Mouse (Mus musculus): ENCODE data around the gene Ryr1. TPM values are rescaled to one million over a fixed set of nuclear protein-coding genes. Genes with fewer than 3 reads are reported as not detected.

The Ryr1 gene
- polyA plus RNA-seq, 1 experiment, result 1.1 TPM

DNA sequence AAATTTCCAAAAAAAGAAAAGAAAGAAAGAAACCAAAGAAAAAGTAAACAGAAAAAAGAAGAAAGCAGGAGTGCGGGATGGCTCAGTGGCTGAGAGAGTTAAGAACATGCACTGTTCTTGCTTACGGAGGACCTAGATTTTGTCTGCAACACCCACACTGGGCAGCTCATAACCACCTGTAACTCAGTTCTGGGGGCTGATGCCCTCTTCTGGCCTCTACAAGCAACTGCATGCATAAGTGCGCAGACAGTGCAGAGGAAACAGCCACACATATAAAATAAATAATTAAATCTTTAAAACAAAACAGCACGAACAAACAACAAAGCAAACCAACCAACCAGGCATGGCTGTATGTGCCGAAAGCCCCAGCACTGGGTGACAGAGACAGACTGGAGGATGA, 92.3 kb downstream of the Ryr1 start:
- TF ChIP-seq CTCF (IDR thresholded peaks at IDR 0.05; ENCODE audit: control insufficient read depth, insufficient read depth, insufficient replicate concordance, low read depth, low read length) (peak; percentile 18; the same call in 1 of the 2 replicates), POLR2A (IDR thresholded peaks at IDR 0.05; ENCODE audit: control insufficient read depth, low read depth, low read length) (no peak)

DNA sequence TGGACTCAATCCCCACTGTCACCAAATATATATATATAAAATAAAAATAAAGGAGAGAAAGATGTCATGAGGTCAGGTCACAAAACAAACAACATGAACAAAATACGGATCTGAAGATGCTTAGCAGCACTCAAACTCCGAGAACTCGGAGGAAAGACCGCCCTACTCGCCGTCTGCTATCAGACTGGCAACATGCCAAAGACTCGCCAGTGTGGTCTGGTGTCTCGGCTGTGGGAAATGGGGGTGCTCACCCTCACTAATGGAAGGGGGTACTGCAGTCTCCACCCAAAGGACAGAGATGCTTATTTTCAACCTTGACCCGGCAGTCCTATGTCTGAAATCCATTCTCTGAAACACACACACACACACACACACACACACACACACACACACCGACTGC, 93.3 kb downstream of the Ryr1 start:
- no peak for TF ChIP-seq CTCF (IDR thresholded peaks at IDR 0.05; ENCODE audit: control insufficient read depth, insufficient read depth, insufficient replicate concordance, low read depth, low read length)
- TF ChIP-seq POLR2A (IDR thresholded peaks at IDR 0.05; ENCODE audit: control insufficient read depth, low read depth, low read length), result no peak
- Histone ChIP-seq H3K4me3 (ENCODE audit: control insufficient read depth, low read depth, low read length) (no peak overlapping the region), H3K27ac (ENCODE audit: control insufficient read depth, insufficient read depth, low read depth, low read length) (no peak overlapping the region), H3K27me3 (ENCODE audit: control insufficient read depth, insufficient read depth, low read length) (no peaks in the 10 kb centered on the region), H3K4me1 (ENCODE audit: control insufficient read depth, insufficient read depth, low read length) (no peaks in the 10 kb centered on the region; the same call in 1 of the 2 replicates), H3K36me3 (ENCODE audit: control insufficient read depth, insufficient read depth, low read length) (no peaks in the 10 kb centered on the region)

More for the DNA sequence above, 92.3 kb downstream of the Ryr1 start:
- H3K4me1 ChIP-seq (ENCODE audit: control insufficient read depth, insufficient read depth, low read length), result no peaks in the 10 kb centered on the region; the same call in 1 of the 2 replicates
- no peaks in the 10 kb centered on the region for H3K36me3 ChIP-seq (ENCODE audit: control insufficient read depth, insufficient read depth, low read length)
- H3K27ac ChIP-seq (ENCODE audit: control insufficient read depth, insufficient read depth, low read depth, low read length), result no peak overlapping the region
- H3K4me3 ChIP-seq (ENCODE audit: control insufficient read depth, low read depth, low read length), result no peak overlapping the region
- H3K27me3 ChIP-seq (ENCODE audit: control insufficient read depth, insufficient read depth, low read length), result no peaks in the 10 kb centered on the region

DNA sequence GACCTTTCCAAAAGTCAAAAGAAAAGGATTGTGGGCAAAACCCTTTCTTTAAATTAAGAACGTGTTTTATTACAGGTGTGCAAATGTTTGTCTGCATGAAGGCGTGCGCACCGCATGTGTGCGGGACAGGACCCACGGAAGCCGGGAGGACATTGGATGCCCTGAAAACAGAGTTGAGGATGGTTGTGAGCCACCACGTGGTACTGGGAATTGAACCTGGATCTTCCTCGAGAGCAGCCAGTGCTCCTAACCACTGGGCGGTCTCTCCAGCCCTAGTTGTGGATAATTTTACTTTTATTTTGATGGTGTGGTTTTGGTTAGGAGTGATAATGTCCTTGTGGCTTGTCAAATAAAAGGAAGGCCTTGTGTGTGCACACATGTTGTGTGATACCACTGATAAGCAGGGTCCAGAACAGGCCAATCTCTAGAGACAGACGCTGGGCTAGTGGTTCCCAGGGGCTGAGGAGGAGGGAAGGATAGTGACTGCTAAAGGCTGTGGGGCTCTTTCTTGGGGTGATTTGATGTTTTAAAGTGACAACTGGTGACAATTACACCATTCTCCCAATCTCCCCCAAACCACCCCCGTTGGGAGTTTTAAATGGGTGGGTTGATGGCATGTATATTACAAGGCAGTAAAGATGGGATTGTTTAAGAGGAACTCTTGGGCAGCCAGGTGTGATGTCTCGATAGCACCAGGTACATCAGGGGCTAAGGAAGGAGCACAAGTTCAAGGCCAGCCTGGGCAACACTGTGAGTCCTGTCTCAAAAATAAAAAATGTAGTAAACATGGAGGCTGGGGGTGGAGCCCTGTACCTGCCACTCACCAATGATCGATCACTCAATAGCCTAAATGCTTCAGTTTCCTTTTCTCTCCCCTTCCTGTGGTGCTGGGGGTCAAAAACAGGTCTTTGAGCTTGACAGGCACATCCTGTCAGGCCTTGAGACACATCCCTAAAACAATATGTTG, 95.0 kb downstream of the Ryr1 start:
- TF ChIP-seq POLR2A (IDR thresholded peaks at IDR 0.05; ENCODE audit: control insufficient read depth, low read depth, low read length) (no peak), CTCF (IDR thresholded peaks at IDR 0.05; ENCODE audit: control insufficient read depth, insufficient read depth, insufficient replicate concordance, low read depth, low read length) (no peak)
- Histone ChIP-seq H3K4me1 (ENCODE audit: control insufficient read depth, insufficient read depth, low read length) (no peaks in the 10 kb centered on the region), H3K36me3 (ENCODE audit: control insufficient read depth, insufficient read depth, low read length) (no peaks in the 10 kb centered on the region), H3K27me3 (ENCODE audit: control insufficient read depth, insufficient read depth, low read length) (no peaks in the 10 kb centered on the region), H3K27ac (ENCODE audit: control insufficient read depth, insufficient read depth, low read depth, low read length) (no peak overlapping the region), H3K4me3 (ENCODE audit: control insufficient read depth, low read depth, low read length) (no peak overlapping the region)

DNA sequence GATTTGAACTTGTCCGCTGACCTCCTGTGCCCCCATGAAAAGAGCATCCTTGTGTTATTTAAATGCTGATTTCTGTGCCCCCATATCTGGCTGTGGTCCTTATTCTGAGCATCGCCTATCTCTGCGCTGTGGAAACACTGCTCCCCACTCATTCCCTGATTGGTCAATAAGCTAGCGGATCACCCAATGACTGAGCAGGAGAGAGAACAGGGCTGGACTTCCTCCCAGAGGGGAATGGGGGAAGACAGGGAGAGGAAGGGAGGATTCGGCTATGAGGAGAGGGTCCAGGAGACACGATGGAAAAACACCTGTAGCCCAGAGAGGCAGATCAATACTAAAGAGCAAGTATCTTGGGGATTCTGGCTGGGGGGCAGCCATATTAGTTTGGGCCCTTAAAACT, 96.2 kb downstream of the Ryr1 start:
- no peak for TF ChIP-seq POLR2A (IDR thresholded peaks at IDR 0.05; ENCODE audit: control insufficient read depth, low read depth, low read length)
- no peaks in the 10 kb centered on the region for H3K27me3 ChIP-seq (ENCODE audit: control insufficient read depth, insufficient read depth, low read length)
- no peak overlapping the region for H3K4me3 ChIP-seq (ENCODE audit: control insufficient read depth, low read depth, low read length)
- H3K36me3 ChIP-seq (ENCODE audit: control insufficient read depth, insufficient read depth, low read length), result no peaks in the 10 kb centered on the region
- H3K27ac ChIP-seq (ENCODE audit: control insufficient read depth, insufficient read depth, low read depth, low read length), result no peak overlapping the region
- H3K4me1 ChIP-seq (ENCODE audit: control insufficient read depth, insufficient read depth, low read length), result peaks cover 4% of the 10 kb centered on the region

DNA sequence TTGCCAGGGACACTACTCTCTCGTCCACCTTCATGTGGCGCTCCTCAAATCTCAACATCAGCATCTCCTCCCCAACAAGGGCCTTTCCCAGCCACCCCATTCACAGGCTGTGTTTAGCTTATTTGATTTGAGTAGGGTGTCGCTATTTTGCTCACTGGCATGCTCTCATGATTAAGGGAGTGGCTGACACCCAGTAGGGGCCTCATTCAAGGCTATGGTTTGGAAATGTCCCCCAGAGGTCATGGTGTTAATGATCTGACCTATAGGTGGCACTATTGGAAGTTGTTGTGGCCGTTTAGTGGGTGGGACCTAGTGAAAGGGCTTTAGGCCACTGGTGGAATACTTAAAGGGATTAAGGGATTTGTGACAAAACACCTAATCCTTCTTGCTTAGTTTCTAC, 98.2 kb downstream of the Ryr1 start:
- H3K4me1 ChIP-seq (ENCODE audit: control insufficient read depth, insufficient read depth, low read length), result peaks cover 8% of the 10 kb centered on the region
- H3K27me3 ChIP-seq (ENCODE audit: control insufficient read depth, insufficient read depth, low read length), result no peaks in the 10 kb centered on the region
- no peak overlapping the region for H3K4me3 ChIP-seq (ENCODE audit: control insufficient read depth, low read depth, low read length)
- no peak for TF ChIP-seq CTCF (IDR thresholded peaks at IDR 0.05; ENCODE audit: control insufficient read depth, insufficient read depth, insufficient replicate concordance, low read depth, low read length)
- TF ChIP-seq POLR2A (IDR thresholded peaks at IDR 0.05; ENCODE audit: control insufficient read depth, low read depth, low read length), result no peak
- H3K27ac ChIP-seq (ENCODE audit: control insufficient read depth, insufficient read depth, low read depth, low read length), result no peak overlapping the region
- H3K36me3 ChIP-seq (ENCODE audit: control insufficient read depth, insufficient read depth, low read length), result no peaks in the 10 kb centered on the region

DNA sequence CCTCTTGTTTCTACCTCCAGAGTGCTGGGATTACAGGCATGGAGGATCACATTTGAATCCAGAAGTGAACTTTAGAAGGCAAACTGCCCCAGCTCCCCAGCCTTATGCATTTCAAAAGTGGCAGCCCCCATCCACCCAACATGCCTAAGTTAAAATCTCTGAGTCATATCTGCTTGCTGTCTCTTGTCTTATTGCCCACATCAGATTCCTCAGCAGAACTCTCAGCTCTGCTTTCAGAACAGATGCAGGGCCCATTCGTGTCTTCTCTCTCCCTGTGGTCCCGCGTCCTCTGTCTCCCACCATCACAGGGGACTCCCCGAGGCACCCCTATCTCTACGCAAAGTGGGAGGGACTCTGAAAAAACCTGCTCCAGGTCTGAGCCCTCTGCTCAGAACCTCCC, 98.8 kb downstream of the Ryr1 start:
- Histone ChIP-seq H3K27me3 (ENCODE audit: control insufficient read depth, insufficient read depth, low read length) (no peaks in the 10 kb centered on the region), H3K4me3 (ENCODE audit: control insufficient read depth, low read depth, low read length) (no peak overlapping the region), H3K4me1 (ENCODE audit: control insufficient read depth, insufficient read depth, low read length) (peaks cover 8% of the 10 kb centered on the region), H3K36me3 (ENCODE audit: control insufficient read depth, insufficient read depth, low read length) (no peaks in the 10 kb centered on the region), H3K27ac (ENCODE audit: control insufficient read depth, insufficient read depth, low read depth, low read length) (no peak overlapping the region)
- TF ChIP-seq POLR2A (IDR thresholded peaks at IDR 0.05; ENCODE audit: control insufficient read depth, low read depth, low read length) (no peak), CTCF (IDR thresholded peaks at IDR 0.05; ENCODE audit: control insufficient read depth, insufficient read depth, insufficient replicate concordance, low read depth, low read length) (no peak)

DNA sequence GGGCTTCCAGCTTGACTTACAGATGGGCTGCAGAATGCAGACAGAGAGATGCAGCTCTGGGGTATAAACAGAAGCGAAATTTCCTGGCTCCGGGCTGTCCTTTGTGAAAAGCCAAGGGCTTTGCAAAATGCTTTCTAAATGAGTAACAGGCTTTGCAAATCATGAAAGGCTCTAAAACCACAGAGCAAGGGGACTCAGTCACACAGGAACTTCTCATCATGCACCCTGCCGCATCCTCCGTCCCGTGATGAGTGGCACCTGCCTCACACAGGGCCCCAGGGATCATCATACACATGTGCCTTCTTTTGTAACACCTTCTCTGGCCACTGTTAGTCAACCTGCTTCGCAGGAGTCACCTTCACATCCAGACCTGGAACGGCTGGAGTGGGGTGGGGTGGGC, 99.4 kb downstream of the Ryr1 start:
- TF ChIP-seq CTCF (IDR thresholded peaks at IDR 0.05; ENCODE audit: control insufficient read depth, insufficient read depth, insufficient replicate concordance, low read depth, low read length) (no peak), POLR2A (IDR thresholded peaks at IDR 0.05; ENCODE audit: control insufficient read depth, low read depth, low read length) (no peak)
- no peaks in the 10 kb centered on the region for H3K27me3 ChIP-seq (ENCODE audit: control insufficient read depth, insufficient read depth, low read length)
- H3K4me1 ChIP-seq (ENCODE audit: control insufficient read depth, insufficient read depth, low read length), result peaks cover 8% of the 10 kb centered on the region
- no peak overlapping the region for H3K27ac ChIP-seq (ENCODE audit: control insufficient read depth, insufficient read depth, low read depth, low read length)
- H3K4me3 ChIP-seq (ENCODE audit: control insufficient read depth, low read depth, low read length), result no peak overlapping the region
- no peaks in the 10 kb centered on the region for H3K36me3 ChIP-seq (ENCODE audit: control insufficient read depth, insufficient read depth, low read length)
